Mouse (Mus musculus): ENCODE measurements around the gene Smtn. TPM values are rescaled to one million over a fixed set of nuclear protein-coding genes. Genes with fewer than 3 reads are reported as not detected.

The Smtn gene
- polyA plus RNA-seq, 1 experiment from 2014 or later, result 108 TPM

GRCm38 (mm10) chr11:3541932-3542331, 1.5 kb upstream of the Smtn start:
- no peak for TF ChIP-seq CTCF (IDR thresholded peaks at IDR 0.05; ENCODE audit: low read depth)
- 53% methylated on average over 3 of the region's 3 CpGs for WGBS

DNA sequence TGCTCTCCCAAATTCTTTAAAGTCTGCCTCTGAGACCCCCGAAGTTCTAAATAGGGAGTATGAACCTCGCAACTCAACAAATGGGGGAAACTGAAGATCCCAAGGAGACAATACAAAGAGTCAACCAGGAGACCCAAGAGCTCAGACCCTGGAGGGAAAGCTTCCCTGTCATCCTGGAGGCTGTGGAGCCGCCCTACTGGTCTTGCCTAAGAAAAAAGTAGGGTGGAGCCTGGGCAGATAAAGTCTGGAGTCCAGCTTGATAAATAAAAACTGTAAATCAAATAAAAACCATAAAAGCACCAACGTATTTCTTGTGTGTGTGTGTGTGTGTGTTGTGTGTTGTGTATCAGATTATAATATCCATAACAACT, 601 bp downstream of the Smtn start:
- H3K36me3 ChIP-seq (ENCODE audit: insufficient read depth), result peaks cover 15% of the 10 kb centered on the region
- peak; percentile 24; the same call in 1 of the 2 replicates for TF ChIP-seq CTCF (IDR thresholded peaks at IDR 0.05; ENCODE audit: low read depth)
- ATAC-seq (ENCODE audit: insufficient read depth) (no peak), DNase-seq (no peak)
- WGBS, result 70% methylated on average over 4 of the region's 4 CpGs
- peak overlapping the region; percentile 82 for H3K4me2 ChIP-seq
- H3K27ac ChIP-seq (ENCODE audit: low read depth), result no peak overlapping the region
- peaks cover 4% of the 10 kb centered on the region; the same call in 1 of the 2 replicates for H3K9me3 ChIP-seq (ENCODE audit: low read depth, low read length)
- peaks cover 24% of the 10 kb centered on the region for H3K4me1 ChIP-seq (ENCODE audit: insufficient read depth)
- no peaks in the 10 kb centered on the region for H3K27me3 ChIP-seq (ENCODE audit: insufficient read depth, low read length)
- H3K9ac ChIP-seq, result no peak overlapping the region
- H3K4me3 ChIP-seq (ENCODE audit: low read depth, low read length), result peak overlapping the region; percentile 64

More at GRCm38 (mm10) chr11:3541932-3542331, 1.5 kb upstream of the Smtn start:
- H3K9me3 ChIP-seq (ENCODE audit: low read depth, low read length), result peaks cover 4% of the 10 kb centered on the region; the same call in 1 of the 2 replicates
- peaks cover 5% of the 10 kb centered on the region for H3K36me3 ChIP-seq (ENCODE audit: insufficient read depth)
- no peaks in the 10 kb centered on the region for H3K27me3 ChIP-seq (ENCODE audit: insufficient read depth, low read length)
- peaks cover 17% of the 10 kb centered on the region for H3K4me1 ChIP-seq (ENCODE audit: insufficient read depth)
- H3K4me3 ChIP-seq (ENCODE audit: low read depth, low read length), result no peak overlapping the region
- DNase-seq (no peak), ATAC-seq (ENCODE audit: insufficient read depth) (no peak)
- no peak overlapping the region for H3K4me2 ChIP-seq
- no peak overlapping the region for H3K9ac ChIP-seq
- H3K27ac ChIP-seq (ENCODE audit: low read depth), result no peak overlapping the region

GRCm38 (mm10) chr11:3539111-3539825, 1.1 kb downstream of the Smtn start:
- ATAC-seq (ENCODE audit: insufficient read depth) (peak; percentile 85), DNase-seq (peak; percentile 99)
- Histone ChIP-seq H3K9me3 (ENCODE audit: low read depth, low read length) (no peaks in the 10 kb centered on the region; the same call in 1 of the 2 replicates), H3K36me3 (ENCODE audit: insufficient read depth) (peaks cover 19% of the 10 kb centered on the region), H3K27me3 (ENCODE audit: insufficient read depth, low read length) (no peaks in the 10 kb centered on the region), H3K4me1 (ENCODE audit: insufficient read depth) (peaks cover 24% of the 10 kb centered on the region), H3K27ac (ENCODE audit: low read depth) (peak overlapping the region; percentile 75; the same call in 1 of the 2 replicates), H3K9ac (peak overlapping the region; percentile 78), H3K4me3 (ENCODE audit: low read depth, low read length) (peak overlapping the region; percentile 64), H3K4me2 (peak overlapping the region; percentile 82)
- no peak for TF ChIP-seq CTCF (IDR thresholded peaks at IDR 0.05; ENCODE audit: low read depth)
- 4% methylated on average over 33 of the region's 33 CpGs for WGBS

DNA sequence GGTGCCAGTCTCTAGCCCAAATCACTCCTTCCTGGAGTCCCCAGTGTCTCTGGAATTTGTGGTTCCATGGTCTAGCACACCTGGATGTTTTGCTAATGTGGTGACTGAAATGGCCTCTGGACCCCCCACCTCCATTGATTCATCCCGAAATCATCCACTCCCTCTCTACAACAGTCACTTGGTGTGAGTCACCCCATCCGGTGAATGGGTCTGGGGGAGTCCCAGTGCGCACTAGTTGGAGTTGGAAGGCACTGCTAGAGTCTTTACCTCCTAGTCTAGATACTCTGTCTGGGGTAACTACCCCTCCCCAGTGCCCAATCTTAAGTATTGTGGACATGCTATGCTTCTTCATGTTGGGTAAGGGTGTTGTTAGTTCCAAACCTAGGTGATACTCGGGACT, 2.1 kb downstream of the Smtn start:
- no peaks in the 10 kb centered on the region for H3K9me3 ChIP-seq (ENCODE audit: low read depth, low read length)
- no peak for TF ChIP-seq CTCF (IDR thresholded peaks at IDR 0.05; ENCODE audit: low read depth)
- ATAC-seq (ENCODE audit: insufficient read depth) (no peak), DNase-seq (no peak)
- H3K27me3 ChIP-seq (ENCODE audit: insufficient read depth, low read length), result no peaks in the 10 kb centered on the region
- peak overlapping the region; percentile 64 for H3K4me3 ChIP-seq (ENCODE audit: low read depth, low read length)
- 49% methylated on average over 4 of the region's 4 CpGs for WGBS
- H3K9ac ChIP-seq, result peak overlapping the region; percentile 78
- peaks cover 28% of the 10 kb centered on the region for H3K36me3 ChIP-seq (ENCODE audit: insufficient read depth)
- H3K4me2 ChIP-seq, result peak overlapping the region; percentile 82
- H3K4me1 ChIP-seq (ENCODE audit: insufficient read depth), result peaks cover 24% of the 10 kb centered on the region
- peak overlapping the region; percentile 75; the same call in 1 of the 2 replicates for H3K27ac ChIP-seq (ENCODE audit: low read depth)

- peak overlapping the region; percentile 78 for H3K9ac ChIP-seq
- peak overlapping the region; percentile 64 for H3K4me3 ChIP-seq (ENCODE audit: low read depth, low read length)
- H3K4me1 ChIP-seq (ENCODE audit: insufficient read depth), result peaks cover 24% of the 10 kb centered on the region
- peaks cover 35% of the 10 kb centered on the region for H3K36me3 ChIP-seq (ENCODE audit: insufficient read depth)
- H3K4me2 ChIP-seq, result peak overlapping the region; percentile 82
- ATAC-seq (ENCODE audit: insufficient read depth), result no peak
- TF ChIP-seq CTCF (IDR thresholded peaks at IDR 0.05; ENCODE audit: low read depth), result 0 out of 2 replicates have a peak, but pooled peaks have one; percentile 17
- H3K27ac ChIP-seq (ENCODE audit: low read depth), result peak overlapping the region; percentile 36; the same call in 1 of the 2 replicates
- no peaks in the 10 kb centered on the region for H3K27me3 ChIP-seq (ENCODE audit: insufficient read depth, low read length)
- 68% methylated on average over 3 of the region's 3 CpGs for WGBS
- no peak for DNase-seq
- H3K9me3 ChIP-seq (ENCODE audit: low read depth, low read length), result no peaks in the 10 kb centered on the region
Measured at GRCm38 (mm10) chr11:3537711-3538110, 2.7 kb downstream of the Smtn start.

- H3K4me1 ChIP-seq (ENCODE audit: insufficient read depth), result peaks cover 24% of the 10 kb centered on the region
- no peaks in the 10 kb centered on the region for H3K9me3 ChIP-seq (ENCODE audit: low read depth, low read length)
- peak overlapping the region; percentile 97; the same call in 1 of the 2 replicates for H3K27ac ChIP-seq (ENCODE audit: low read depth)
- 85% methylated on average over 5 of the region's 5 CpGs for WGBS
- H3K4me2 ChIP-seq, result peak overlapping the region; percentile 82
- ATAC-seq (ENCODE audit: insufficient read depth), result no peak
- H3K36me3 ChIP-seq (ENCODE audit: insufficient read depth), result peaks cover 43% of the 10 kb centered on the region
- H3K9ac ChIP-seq, result no peak overlapping the region
- TF ChIP-seq CTCF (IDR thresholded peaks at IDR 0.05; ENCODE audit: low read depth), result no peak
- H3K27me3 ChIP-seq (ENCODE audit: insufficient read depth, low read length), result no peaks in the 10 kb centered on the region
- no peak for DNase-seq
- peak overlapping the region; percentile 64 for H3K4me3 ChIP-seq (ENCODE audit: low read depth, low read length)
Measured at GRCm38 (mm10) chr11:3536745-3537333, 3.6 kb downstream of the Smtn start.

DNA sequence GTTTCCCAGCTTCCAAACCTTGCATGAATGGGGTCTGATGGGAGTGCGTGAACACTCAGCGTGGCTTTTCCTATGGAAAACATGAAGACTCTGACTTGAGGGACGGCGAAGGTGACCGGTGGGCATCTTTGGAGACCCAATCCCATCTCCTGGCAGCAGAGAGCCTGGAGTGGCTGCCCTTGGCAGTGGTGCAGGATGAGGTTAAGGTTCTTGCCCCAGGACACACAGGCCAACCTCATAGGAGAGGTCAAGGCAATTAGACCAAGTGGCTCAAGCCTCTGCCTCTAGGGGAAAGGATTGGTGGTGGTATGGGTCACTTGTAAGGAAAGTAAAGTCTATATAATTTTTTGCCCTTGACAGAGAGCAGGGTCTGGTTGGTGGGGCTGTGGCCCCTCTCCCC, 4.3 kb downstream of the Smtn start:
- Histone ChIP-seq H3K4me1 (ENCODE audit: insufficient read depth) (peaks cover 24% of the 10 kb centered on the region), H3K36me3 (ENCODE audit: insufficient read depth) (peaks cover 51% of the 10 kb centered on the region), H3K9me3 (ENCODE audit: low read depth, low read length) (no peaks in the 10 kb centered on the region), H3K4me3 (ENCODE audit: low read depth, low read length) (peak overlapping the region; percentile 64), H3K27ac (ENCODE audit: low read depth) (peak overlapping the region; percentile 97), H3K27me3 (ENCODE audit: insufficient read depth, low read length) (no peaks in the 10 kb centered on the region), H3K4me2 (peak overlapping the region; percentile 82), H3K9ac (peak overlapping the region; percentile 51)
- TF ChIP-seq CTCF (IDR thresholded peaks at IDR 0.05; ENCODE audit: low read depth), result no peak
- ATAC-seq (ENCODE audit: insufficient read depth) (no peak), DNase-seq (no peak)
- WGBS, result 36% methylated on average over 5 of the region's 5 CpGs

Data from lung, embryonic 14.5 days (tissue).